Comparison of ENCODE assay signal across 8 mouse cellular contexts in genomic region chr6:140623226-140624095, GRCm38 (mm10). TPM values are rescaled to one million over a fixed set of nuclear protein-coding genes. Genes with fewer than 3 reads are reported as not detected.
DNase-seq lines count a peak whose midpoint lies in the region; ATAC-seq lines count a peak whose summit lies in the region.

No protein-coding gene starts in this region.

- peaks cover 17 to 25% of the 10 kb centered on the region in 2 experiments for H3K4me1 ChIP-seq in heart, embryonic 14.5 days (ENCODE audit: control insufficient read depth in 2 of 2, insufficient read depth in 2 of 2, low read length in 2 of 2)
- peaks cover 39% of the 10 kb centered on the region for H3K4me1 ChIP-seq in liver, embryonic 13.5 days (replicated peaks)
- peaks cover 22% of the 10 kb centered on the region for H3K4me1 ChIP-seq in stomach, embryonic 16.5 days (ENCODE audit: control insufficient read depth, insufficient read depth, low read length)

- peak overlapping the region; percentile 99 for H3K9ac ChIP-seq in heart, embryonic 14.5 days (ENCODE audit: low read length)
- H3K9ac ChIP-seq in liver, embryonic 13.5 days = peak overlapping the region; percentile 95
- H3K9ac ChIP-seq in stomach, embryonic 16.5 days (ENCODE audit: low read length) = peak overlapping the region; percentile 100

- DNase-seq in CD4-positive helper T cell, adult 2 months (ENCODE audit: low read depth, low spot score) = peak; percentile 98
- DNase-seq in brain, embryonic 18.5 days (ENCODE audit: low read depth, low spot score) = peak; percentile 87
- DNase-seq in kidney, postnatal 14 days = peak; percentile 97
- peak; percentile 87 for DNase-seq in liver, embryonic 13.5 days
- DNase-seq in neural tube, embryonic 10.5 days (ENCODE audit: extremely low spot score, low spot score) = peak; percentile 89

- peak overlapping the region; percentile 88 for H3K4me2 ChIP-seq in heart, embryonic 14.5 days (ENCODE audit: low read length)
- H3K4me2 ChIP-seq in liver, embryonic 13.5 days = peak overlapping the region; percentile 95
- peak overlapping the region; percentile 76 for H3K4me2 ChIP-seq in stomach, embryonic 16.5 days (ENCODE audit: low read depth, low read length)

- no peaks in the 10 kb centered on the region for H3K27me3 ChIP-seq in heart, embryonic 14.5 days (ENCODE audit: control insufficient read depth, insufficient read depth, low read length)
- H3K27me3 ChIP-seq in liver, embryonic 13.5 days = no peaks in the 10 kb centered on the region
- H3K27me3 ChIP-seq in stomach, embryonic 16.5 days (ENCODE audit: control insufficient read depth, insufficient read depth, low read length) = no peaks in the 10 kb centered on the region

- H3K27ac ChIP-seq in heart, embryonic 14.5 days (replicated peaks in 1 of 2; ENCODE audit: control insufficient read depth in 1 of 2, insufficient read depth in 1 of 2, low read depth in 2 of 2, low read length in 2 of 2) = peak overlapping the region; percentile 88 to 96
- H3K27ac ChIP-seq in liver, embryonic 13.5 days = peak overlapping the region; percentile 87
- H3K27ac ChIP-seq in stomach, embryonic 16.5 days (ENCODE audit: low read length) = peak overlapping the region; percentile 96

- no peaks in the 10 kb centered on the region for H3K9me3 ChIP-seq in heart, embryonic 14.5 days (ENCODE audit: control insufficient read depth, low read length)
- no peaks in the 10 kb centered on the region for H3K9me3 ChIP-seq in liver, embryonic 13.5 days (replicated peaks)
- no peaks in the 10 kb centered on the region for H3K9me3 ChIP-seq in stomach, embryonic 16.5 days (replicated peaks; ENCODE audit: control insufficient read depth, low read length)

- peak; percentile 91 for ATAC-seq in erythroid progenitor cell, adult 5-6 weeks (replicated peaks; ENCODE audit: low FRiP score, poor library complexity, severe bottlenecking)
- ATAC-seq in heart, embryonic 14.5 days (ENCODE audit: insufficient number of reproducible peaks, insufficient read depth, low FRiP score, low read depth) = peak; percentile 90
- peak; percentile 92 for ATAC-seq in liver, embryonic 13.5 days (ENCODE audit: low read depth)
- peak; percentile 94 for ATAC-seq in stomach, embryonic 16.5 days (ENCODE audit: insufficient read depth, low FRiP score)

- under 1% methylated on average over 98 of the region's 117 CpGs for WGBS in heart, embryonic 14.5 days
- WGBS in liver, embryonic 13.5 days (ENCODE audit: insufficient replicate concordance) = under 1% methylated on average over 104 of the region's 117 CpGs
- under 1% methylated on average over 89 of the region's 117 CpGs for WGBS in stomach, embryonic 16.5 days

- H3K4me3 ChIP-seq in heart, embryonic 14.5 days (ENCODE audit: control insufficient read depth in 1 of 2, insufficient read depth in 1 of 2, low read depth in 1 of 2, low read length in 2 of 2) = peak overlapping the region; percentile 96 to 100
- peak overlapping the region; percentile 97 for H3K4me3 ChIP-seq in liver, embryonic 13.5 days (replicated peaks)
- peak overlapping the region; percentile 96 for H3K4me3 ChIP-seq in stomach, embryonic 16.5 days (replicated peaks; ENCODE audit: low read length)

- H3K36me3 ChIP-seq in heart, embryonic 14.5 days (ENCODE audit: control insufficient read depth, insufficient read depth, low read length) = no peaks in the 10 kb centered on the region
- H3K36me3 ChIP-seq in liver, embryonic 13.5 days = no peaks in the 10 kb centered on the region
- no peaks in the 10 kb centered on the region for H3K36me3 ChIP-seq in stomach, embryonic 16.5 days (ENCODE audit: control insufficient read depth, insufficient read depth, low read length)

RNA-seq across cellular contexts. Expression of gene Aebp2, which starts 1.0 kb away (rescaled TPM):
- total RNA-seq in erythroid progenitor cell, adult 5-6 weeks (2015; ENCODE audit: low replicate concordance) = 14.3 and 18.7 TPM in 2 replicates
- total RNA-seq in erythroid progenitor cell, adult 5-6 weeks (2017; ENCODE audit: low replicate concordance) = 22.5 and 24.9 TPM in 2 replicates
- 11.3 and 11.6 TPM in 2 replicates for polyA plus RNA-seq in heart, embryonic 14.5 days (2014; fragmentation: Nextera tagmentation; extraction: Ambion mirVana)
- polyA plus RNA-seq in liver, embryonic 13.5 days (2015; fragmentation: Nextera tagmentation; extraction: Ambion mirVana) = 3.0 and 3.7 TPM in 2 replicates
- polyA plus RNA-seq in stomach, embryonic 16.5 days (2015; fragmentation: Nextera tagmentation; extraction: Ambion mirVana) = 8.7 and 11.9 TPM in 2 replicates

Comparison
In these comparisons a context has a peak if more than half of its experiments do, and no peak if none do; other contexts are left out.
1. Peak in every context shown above with its lines: DNase-seq, ATAC-seq, H3K4me3 ChIP-seq and H3K27ac ChIP-seq.